Mouse (Mus musculus) limb, embryonic 12.5 days (tissue): Measurements from ENCODE around the gene Gpc2. TPM values are rescaled to one million over a fixed set of nuclear protein-coding genes. Genes with fewer than 3 reads are reported as not detected.

ENCODE experiments used
- ATAC-seq: fragments of 200-750 bp; cut with Nextera tagmentation; 2 replicates; pipeline ENCODE4 v1.8.0; 2017; ENCODE audit warnings: low read depth, moderate TSS enrichment; ENCODE audit not compliant: insufficient number of reproducible peaks, insufficient read depth, low FRiP score, low TSS enrichment
- H3K27ac ChIP-seq: fragments of 300-500 bp; sonication (generic); 2 replicates; pipeline ENCODE4 v1.5.1; 2016; ENCODE audit warnings: mild to moderate bottlenecking, moderate library complexity
- H3K27me3 ChIP-seq: fragments of 300-500 bp; sonication (generic); 2 replicates; pipeline ENCODE4 v1.6.1; 2016; ENCODE audit warnings: mild to moderate bottlenecking, moderate library complexity
- H3K36me3 ChIP-seq: fragments of 300-500 bp; sonication (generic); 2 replicates; pipeline ENCODE4 v1.6.1; 2016; ENCODE audit warnings: mild to moderate bottlenecking, moderate library complexity
- H3K4me1 ChIP-seq: fragments of 300-500 bp; sonication (generic); replicated peaks from 2 replicates; pipeline ENCODE4 v1.6.1; 2016
- H3K4me2 ChIP-seq: fragments of 300-500 bp; sonication (generic); 2 replicates; pipeline ENCODE4 v1.6.1; 2016; ENCODE audit warnings: mild to moderate bottlenecking, moderate library complexity
- H3K4me3 ChIP-seq: fragments of 300-500 bp; sonication (generic); replicated peaks from 2 replicates; pipeline ENCODE4 v1.5.1; 2016; ENCODE audit warnings: mild to moderate bottlenecking
- H3K9ac ChIP-seq: fragments of 300-500 bp; sonication (generic); replicated peaks from 2 replicates; pipeline ENCODE4 v1.6.1; 2016; ENCODE audit warnings: mild to moderate bottlenecking, moderate library complexity
- H3K9me3 ChIP-seq: fragments of 300-500 bp; sonication (generic); 2 replicates; pipeline ENCODE4 v1.6.1; 2016; ENCODE audit warnings: mild to moderate bottlenecking, moderate library complexity
- WGBS: fragments of 180-500 bp; shearing (Covaris S2); methylation state at CpG from one replicate; pipeline ENCODE4 v1.1.7; 2016; 5-methylcytosine and 5-hydroxymethylcytosine counted together
- polyA plus RNA-seq: library from polyadenylated mRNA; unstranded; fragments of >200 nt; fragmentation: Nextera tagmentation; extraction: Ambion mirVana; gene quantifications from 2 replicates; pipeline ENCODE4 v1.2.1, GENCODE M21; 2016

Gpc2 gene
- polyA plus RNA-seq, 1 experiment from 2014 or later: 62.5 TPM

DNA sequence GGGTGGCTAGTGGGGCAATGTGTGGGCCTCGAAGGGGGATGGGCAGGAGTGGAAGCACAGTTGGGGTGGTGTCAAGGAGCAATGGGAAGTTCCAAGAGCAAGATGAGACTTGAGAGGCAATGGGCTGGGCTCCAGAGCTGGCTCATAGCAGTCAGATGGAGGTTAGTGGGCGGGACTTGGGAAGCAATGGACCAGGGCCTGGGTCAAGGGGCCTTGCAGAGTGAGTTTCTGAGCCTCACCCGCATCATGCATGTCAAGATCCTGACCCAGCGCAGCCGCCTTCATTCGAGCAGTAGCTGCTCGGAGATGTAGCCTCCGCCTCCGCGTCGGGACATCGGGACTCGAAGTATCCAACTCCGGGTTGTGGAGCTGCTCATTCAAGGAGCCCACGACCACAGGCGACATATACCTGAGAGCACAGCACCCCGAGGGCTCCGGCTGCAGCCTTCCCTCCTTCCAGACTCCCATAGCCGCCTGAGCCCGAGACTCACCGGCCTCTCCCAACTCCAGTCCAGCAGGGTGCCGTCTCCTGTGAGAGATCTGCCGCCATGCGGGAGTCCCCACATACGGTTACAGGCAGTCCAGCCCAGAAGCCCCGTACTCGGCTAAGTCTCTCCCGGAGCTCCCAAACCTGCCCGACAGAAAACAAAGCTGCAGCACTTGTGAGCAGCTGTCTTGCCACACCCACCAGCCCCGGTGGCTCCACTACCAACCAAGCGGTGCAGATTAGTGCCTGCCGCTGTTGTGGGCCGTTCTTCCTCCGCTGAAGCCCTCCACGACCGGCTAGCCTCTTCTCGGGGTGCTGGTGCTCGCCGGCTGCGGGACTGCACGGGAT is 4.4 kb downstream of the Gpc2 start:
- Histone ChIP-seq H3K9ac (peak overlapping the region; percentile 44), H3K4me3 (peak overlapping the region; percentile 22), H3K27me3 (peaks cover 9% of the 10 kb centered on the region), H3K4me1 (peaks cover 63% of the 10 kb centered on the region), H3K4me2 (peak overlapping the region; percentile 52), H3K9me3 (peaks cover 2% of the 10 kb centered on the region; the same call in 1 of the 2 replicates), H3K27ac (peak overlapping the region; percentile 36; the same call in 1 of the 2 replicates), H3K36me3 (peaks cover 44% of the 10 kb centered on the region)
- no peak for ATAC-seq
- 24% methylated on average over 41 of the region's 41 CpGs for WGBS

DNA sequence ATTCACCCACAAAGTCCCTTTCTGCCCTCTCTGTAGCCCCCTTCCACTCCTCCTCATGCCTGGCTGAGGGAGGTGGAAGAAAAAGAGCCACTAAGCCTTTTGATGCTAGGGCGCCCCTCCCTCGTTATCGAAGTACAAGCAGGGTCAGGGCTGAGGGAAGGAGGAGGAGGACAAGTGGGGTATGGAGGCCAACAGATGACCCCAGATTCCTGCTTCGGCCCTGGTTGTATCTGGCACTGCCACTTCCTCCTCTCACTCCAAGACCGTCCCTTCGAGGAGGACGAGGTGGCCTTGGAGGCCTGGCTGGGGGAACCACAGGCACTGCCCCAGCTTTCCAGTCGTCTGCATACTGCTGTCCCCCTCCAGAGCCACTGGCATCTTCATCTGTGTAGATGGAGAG is 5.6 kb downstream of the Gpc2 start:
- no peak for ATAC-seq
- no peak overlapping the region for H3K4me2 ChIP-seq
- peaks cover 9% of the 10 kb centered on the region for H3K27me3 ChIP-seq
- H3K9me3 ChIP-seq: no peaks in the 10 kb centered on the region
- peaks cover 44% of the 10 kb centered on the region for H3K36me3 ChIP-seq
- peaks cover 62% of the 10 kb centered on the region for H3K4me1 ChIP-seq
- H3K9ac ChIP-seq: no peak overlapping the region
- 82% methylated on average over 8 of the region's 8 CpGs for WGBS
- no peak overlapping the region for H3K4me3 ChIP-seq
- no peak overlapping the region for H3K27ac ChIP-seq

DNA sequence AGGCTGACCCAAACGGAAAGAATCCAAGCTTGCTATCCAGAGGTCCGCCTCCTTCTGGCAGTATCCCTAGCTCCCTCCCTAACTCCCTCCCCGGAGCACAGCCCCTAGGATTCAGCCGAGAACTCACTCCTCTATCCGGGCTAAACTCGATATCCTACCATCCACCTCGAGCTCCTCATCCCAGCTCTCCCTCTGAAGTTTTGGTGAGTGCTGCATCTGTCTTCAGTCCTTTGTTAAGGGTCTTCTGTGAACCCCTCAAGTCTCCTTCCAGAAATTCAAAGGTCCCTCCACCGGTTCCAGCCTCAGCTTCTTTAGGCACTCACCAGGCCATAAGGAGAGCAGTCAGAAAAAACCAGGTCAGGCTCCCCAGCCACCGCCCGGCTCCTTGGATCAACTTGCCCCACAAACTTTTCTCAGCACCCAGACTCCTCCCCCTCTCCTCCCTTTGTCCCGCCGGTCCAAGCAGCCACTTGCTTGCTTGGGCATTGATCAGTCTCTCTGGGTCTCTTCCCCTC is 7.3 kb downstream of the Gpc2 start, which contains the start of gene Gal3st4:
TSS of gene Gal3st4 (minus strand) at position 432 of the 515 bp plus-strand sequence.
- Histone ChIP-seq H3K36me3 (peaks cover 39% of the 10 kb centered on the region), H3K9ac (peak within 1 kb of the TSS; percentile 47), H3K4me2 (peak within 1 kb of the TSS; percentile 51), H3K4me3 (peak within 1 kb of the TSS; percentile 28), H3K27me3 (peaks cover 9% of the 10 kb centered on the region), H3K9me3 (no peaks in the 10 kb centered on the region), H3K27ac (peak within 1 kb of the TSS; percentile 74), H3K4me1 (peaks cover 47% of the 10 kb centered on the region)
- peak; percentile 55 for ATAC-seq
- WGBS: 1% methylated on average over 12 of the region's 12 CpGs

DNA sequence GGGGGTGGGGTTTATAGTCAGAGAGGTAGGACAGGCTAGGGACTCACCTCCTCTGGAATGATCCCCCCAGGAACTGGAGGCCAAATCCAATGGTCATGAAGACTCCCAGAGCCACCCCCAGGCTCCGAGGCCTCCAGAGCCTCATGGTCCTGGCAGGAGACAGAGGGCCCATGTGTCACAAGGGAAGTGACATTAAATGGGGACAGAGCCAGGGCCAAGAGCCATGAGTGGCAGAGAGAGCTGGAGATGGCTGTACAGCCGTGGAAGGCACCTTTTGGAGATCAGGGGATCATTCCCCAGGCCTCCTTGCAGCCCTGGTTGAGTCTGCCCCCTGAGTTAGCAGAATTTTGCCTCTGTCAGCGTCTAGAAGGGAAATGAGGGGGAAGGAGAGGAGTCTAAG is 8.6 kb downstream of the Gpc2 start:
- no peak for ATAC-seq
- Histone ChIP-seq H3K27me3 (peaks cover 9% of the 10 kb centered on the region), H3K9me3 (no peaks in the 10 kb centered on the region), H3K4me1 (peaks cover 34% of the 10 kb centered on the region), H3K27ac (no peak overlapping the region), H3K4me3 (no peak overlapping the region), H3K36me3 (peaks cover 27% of the 10 kb centered on the region), H3K4me2 (no peak overlapping the region), H3K9ac (no peak overlapping the region)
- WGBS: 51% methylated on average over 3 of the region's 3 CpGs

DNA sequence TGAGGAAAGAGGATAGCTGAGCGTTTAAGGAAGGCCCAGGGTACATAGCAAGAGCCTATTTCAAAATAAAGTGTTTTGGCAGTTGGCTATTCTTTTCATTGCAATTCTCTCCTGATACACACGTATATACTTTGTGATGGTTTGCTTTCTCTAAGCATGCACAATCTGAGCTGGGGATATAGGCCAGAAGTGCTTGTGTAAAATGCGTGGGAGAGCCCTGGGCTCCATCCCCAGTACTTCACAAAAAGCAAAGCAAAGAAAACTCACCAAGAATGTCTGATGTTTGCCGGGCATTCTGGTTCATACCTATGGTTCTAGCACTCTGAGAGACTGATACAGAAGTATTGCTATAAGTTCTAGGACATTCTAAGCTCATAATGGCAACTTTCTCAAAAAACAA is 10.8 kb downstream of the Gpc2 start:
- Histone ChIP-seq H3K4me3 (no peak overlapping the region), H3K27ac (no peak overlapping the region), H3K36me3 (peaks cover 14% of the 10 kb centered on the region), H3K9ac (no peak overlapping the region), H3K27me3 (peaks cover 9% of the 10 kb centered on the region), H3K4me1 (peaks cover 24% of the 10 kb centered on the region), H3K4me2 (no peak overlapping the region), H3K9me3 (no peaks in the 10 kb centered on the region)
- 82% methylated on average over 4 of the region's 4 CpGs for WGBS
- ATAC-seq: no peak

DNA sequence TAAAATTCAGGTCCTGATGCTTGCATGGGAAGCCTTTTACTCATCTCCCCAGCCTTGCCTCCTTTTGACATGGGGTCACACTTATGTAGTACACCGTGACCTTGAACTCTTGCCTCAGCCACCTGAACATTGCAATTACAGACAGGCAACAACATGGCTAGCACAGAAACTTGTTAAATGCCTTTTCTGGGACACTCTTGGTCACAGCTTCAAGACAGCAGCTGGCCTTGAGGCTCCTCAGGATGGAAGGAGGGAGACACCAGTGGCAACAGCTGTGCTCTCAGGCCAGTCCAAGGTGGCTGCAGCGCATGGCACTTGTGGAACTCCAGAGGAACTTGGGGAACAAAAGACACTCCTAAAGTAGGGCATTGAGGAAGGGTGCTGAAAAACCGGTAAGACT is 12.7 kb downstream of the Gpc2 start:
- peaks cover 9% of the 10 kb centered on the region for H3K27me3 ChIP-seq
- WGBS: 85% methylated on average over 3 of the region's 3 CpGs
- H3K4me1 ChIP-seq: peaks cover 21% of the 10 kb centered on the region
- H3K9me3 ChIP-seq: no peaks in the 10 kb centered on the region
- peaks cover 18% of the 10 kb centered on the region for H3K36me3 ChIP-seq
- no peak overlapping the region for H3K4me3 ChIP-seq
- no peak overlapping the region for H3K4me2 ChIP-seq
- ATAC-seq: no peak
- H3K9ac ChIP-seq: no peak overlapping the region
- no peak overlapping the region for H3K27ac ChIP-seq

DNA sequence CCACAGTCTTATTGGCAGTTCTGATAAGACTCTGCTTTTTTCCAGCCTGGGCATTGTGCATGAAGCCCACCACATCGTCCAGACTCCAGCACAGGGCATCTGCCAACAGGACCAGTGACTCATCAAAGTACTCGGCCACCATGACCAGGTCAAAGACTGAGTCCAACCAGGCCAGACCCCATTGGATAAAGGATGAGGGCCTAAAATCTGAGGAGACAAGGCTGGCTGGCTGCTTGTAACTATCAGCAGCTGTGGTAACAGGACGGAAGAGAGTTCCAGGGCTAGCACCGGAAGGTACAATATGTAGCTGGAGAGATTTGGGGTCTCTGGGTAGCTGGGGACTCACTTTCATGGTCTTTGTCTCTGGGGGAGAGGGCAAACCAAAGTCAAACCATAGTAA is 14.1 kb downstream of the Gpc2 start:
- no peak for ATAC-seq
- Histone ChIP-seq H3K4me1 (peaks cover 13% of the 10 kb centered on the region), H3K36me3 (peaks cover 32% of the 10 kb centered on the region), H3K9me3 (no peaks in the 10 kb centered on the region), H3K4me2 (no peak overlapping the region), H3K27ac (no peak overlapping the region), H3K9ac (no peak overlapping the region), H3K27me3 (0 out of 2 replicates have a peak, but pooled peaks cover 1% of the 10 kb centered on the region), H3K4me3 (no peak overlapping the region)
- 92% methylated on average over 4 of the region's 4 CpGs for WGBS

DNA sequence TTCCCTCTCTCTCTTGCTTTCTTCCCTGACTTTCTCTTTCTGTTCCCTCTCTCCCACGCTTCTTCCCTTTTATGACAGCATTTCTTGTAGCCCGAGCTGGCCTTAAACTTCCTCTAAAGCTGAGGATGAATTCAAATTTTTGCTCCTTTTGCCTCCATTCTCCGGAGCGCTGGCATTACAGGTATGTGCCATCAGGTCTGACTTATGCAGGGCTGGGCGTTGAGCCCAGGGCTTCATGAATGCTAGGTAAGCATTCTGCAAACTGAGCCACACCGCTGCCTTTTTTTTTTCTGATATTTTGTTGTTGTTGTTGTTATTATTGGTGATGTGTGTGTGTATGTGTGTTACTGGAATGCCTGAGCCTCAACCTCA is 15.6 kb downstream of the Gpc2 start:
- Histone ChIP-seq H3K27ac (peak overlapping the region; percentile 72), H3K9me3 (no peaks in the 10 kb centered on the region), H3K4me1 (peaks cover 13% of the 10 kb centered on the region), H3K36me3 (peaks cover 48% of the 10 kb centered on the region), H3K4me3 (peak overlapping the region; percentile 88), H3K27me3 (no peaks in the 10 kb centered on the region), H3K4me2 (peak overlapping the region; percentile 99), H3K9ac (peak overlapping the region; percentile 93)
- WGBS: 18% methylated on average over 6 of the region's 6 CpGs
- ATAC-seq: no peak

DNA sequence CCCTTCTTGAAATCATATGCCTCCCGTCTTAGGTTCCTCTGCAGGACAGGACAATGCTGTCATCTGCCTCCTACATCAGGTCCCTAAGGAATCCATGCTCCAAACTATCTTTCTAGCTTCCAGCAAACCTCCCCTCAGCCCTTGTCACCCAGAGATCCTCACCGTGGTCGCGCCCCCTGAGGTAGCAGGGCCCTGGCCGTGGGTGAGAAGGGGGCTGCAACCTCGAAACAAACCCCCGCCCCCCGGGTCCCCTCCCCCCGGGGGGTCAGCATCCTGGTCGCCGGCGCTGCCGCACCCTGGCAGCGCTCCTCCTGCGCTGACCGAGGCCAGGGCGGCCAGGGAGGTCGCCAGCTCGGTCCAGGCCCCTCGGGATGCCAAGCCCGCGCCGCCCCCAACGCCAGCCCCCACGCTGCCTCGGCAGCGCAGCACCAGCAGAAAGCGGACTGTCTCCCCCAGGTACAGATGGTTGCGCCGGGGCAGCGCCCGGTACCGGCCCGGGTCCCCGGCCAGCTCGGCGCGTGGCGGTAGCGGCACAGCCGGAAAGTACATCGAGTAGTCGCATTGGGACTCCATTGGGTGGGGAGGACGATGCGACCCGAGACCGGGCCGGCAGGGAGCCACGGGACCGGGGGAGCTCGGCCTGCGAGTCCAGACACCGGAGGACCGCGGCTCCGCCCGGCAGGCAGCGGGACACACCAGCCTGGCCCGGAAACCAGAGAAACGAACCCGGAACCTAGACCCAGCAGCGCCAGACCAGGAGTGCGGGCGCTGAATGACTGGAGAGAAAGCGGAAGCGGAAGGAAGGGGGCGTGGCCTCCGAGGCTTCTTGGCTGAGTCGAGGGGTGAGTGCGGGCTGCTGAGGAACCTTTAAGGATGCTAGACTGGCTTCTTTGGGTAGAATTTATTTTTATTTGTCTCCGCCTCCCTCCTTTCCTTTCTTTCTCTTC is 16.3 kb downstream of the Gpc2 start, which contains the start of gene BC037034:
TSS of gene BC037034 (minus strand) at position 774 of the 947 bp plus-strand sequence.
- Histone ChIP-seq H3K9me3 (no peaks in the 10 kb centered on the region), H3K4me2 (peak within 1 kb of the TSS; percentile 99), H3K4me3 (peak within 1 kb of the TSS; percentile 88), H3K4me1 (peaks cover 13% of the 10 kb centered on the region), H3K27ac (peak within 1 kb of the TSS; percentile 76), H3K9ac (peak within 1 kb of the TSS; percentile 93), H3K27me3 (no peaks in the 10 kb centered on the region), H3K36me3 (peaks cover 54% of the 10 kb centered on the region)
- ATAC-seq: peak; percentile 79
- 1% methylated on average over 65 of the region's 71 CpGs for WGBS

DNA sequence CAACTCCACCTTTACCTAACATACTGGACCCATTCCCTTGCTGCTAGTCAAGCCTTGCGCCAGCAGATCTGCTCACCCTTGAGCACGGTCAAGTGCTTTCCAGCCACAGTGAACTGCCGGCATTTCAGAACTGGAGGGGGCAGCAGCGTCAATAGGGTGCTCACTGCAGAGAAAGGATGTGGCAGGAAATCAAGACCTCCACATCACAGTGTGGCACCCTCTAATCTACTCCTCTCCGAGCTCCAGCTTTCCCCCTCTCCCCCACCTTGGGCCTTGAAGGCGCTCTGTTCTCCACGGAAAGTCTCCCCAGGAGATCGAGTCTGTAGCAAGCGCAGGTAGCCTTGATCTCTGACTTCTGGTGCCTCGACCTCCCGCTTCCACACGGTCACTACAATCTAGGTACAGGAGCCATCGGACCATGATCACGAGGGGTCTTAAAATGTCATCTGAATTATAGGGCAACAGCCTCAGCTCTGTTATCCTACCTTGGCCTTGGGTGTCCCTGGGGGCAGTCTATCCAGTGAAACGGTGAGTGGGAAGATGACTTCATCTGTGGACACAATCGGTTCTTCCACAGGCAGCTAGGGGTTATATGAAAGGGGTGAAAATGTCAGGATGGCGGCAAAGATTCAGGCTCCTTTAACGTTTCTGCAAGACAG is 17.1 kb downstream of the Gpc2 start:
- H3K27ac ChIP-seq: peak overlapping the region; percentile 76; the same call in 1 of the 2 replicates
- H3K9ac ChIP-seq: peak overlapping the region; percentile 93
- peak overlapping the region; percentile 99 for H3K4me2 ChIP-seq
- peaks cover 61% of the 10 kb centered on the region for H3K36me3 ChIP-seq
- no peaks in the 10 kb centered on the region for H3K27me3 ChIP-seq
- 76% methylated on average over 18 of the region's 18 CpGs for WGBS
- H3K4me1 ChIP-seq: peaks cover 13% of the 10 kb centered on the region
- H3K9me3 ChIP-seq: no peaks in the 10 kb centered on the region
- ATAC-seq: no peak
- H3K4me3 ChIP-seq: peak overlapping the region; percentile 88
